Mouse (Mus musculus) induced T-regulatory cell, adult 2 months (primary cell): ENCODE results near the gene Syt7.

Source experiments
- DNase-seq: peaks from one replicate; pipeline ENCODE4 v3.0.0-alpha.2; 2012; ENCODE audit warnings: low read depth

Syt7 gene

GRCm38 (mm10) chr19:10388615-10389313 lies at the start of gene Syt7:
Gene Syt7, plus strand, starts transcription at chr19:10389090.
- DNase-seq = peak; percentile 58

- no peak for DNase-seq
Measured at GRCm38 (mm10) chr19:10339271-10339670, 49.6 kb upstream of the Syt7 start.

GRCm38 (mm10) chr19:10340661-10341060 lies 48.2 kb upstream of the Syt7 start:
- DNase-seq = no peak

GRCm38 (mm10) chr19:10341152-10341551 lies 47.7 kb upstream of the Syt7 start:
- DNase-seq = peak; percentile 50

- DNase-seq = no peak
Measured at GRCm38 (mm10) chr19:10341817-10342439, 47.0 kb upstream of the Syt7 start.

- no peak for DNase-seq
Measured at GRCm38 (mm10) chr19:10343866-10344265, 45.0 kb upstream of the Syt7 start.

GRCm38 (mm10) chr19:10345696-10346095 lies 43.2 kb upstream of the Syt7 start:
- no peak for DNase-seq

GRCm38 (mm10) chr19:10347628-10348273 lies 41.1 kb upstream of the Syt7 start:
- DNase-seq = no peak

GRCm38 (mm10) chr19:10352218-10352617 lies 36.7 kb upstream of the Syt7 start:
- no peak for DNase-seq

- no peak for DNase-seq
Measured at GRCm38 (mm10) chr19:10354830-10355229, 34.1 kb upstream of the Syt7 start.

GRCm38 (mm10) chr19:10356845-10357503 lies 31.9 kb upstream of the Syt7 start:
- peak; percentile 21 for DNase-seq

- no peak for DNase-seq
Measured at GRCm38 (mm10) chr19:10359105-10359946, 29.6 kb upstream of the Syt7 start.

- DNase-seq = no peak
Measured at GRCm38 (mm10) chr19:10362473-10363129, 26.3 kb upstream of the Syt7 start.

GRCm38 (mm10) chr19:10363869-10364268 lies 25.0 kb upstream of the Syt7 start:
- no peak for DNase-seq

GRCm38 (mm10) chr19:10366116-10366845 lies 22.6 kb upstream of the Syt7 start:
- no peak for DNase-seq

- DNase-seq = no peak
Measured at GRCm38 (mm10) chr19:10367802-10368201, 21.1 kb upstream of the Syt7 start.

- DNase-seq = no peak
Measured at GRCm38 (mm10) chr19:10369936-10370335, 19.0 kb upstream of the Syt7 start.

GRCm38 (mm10) chr19:10373191-10373590 lies 15.7 kb upstream of the Syt7 start:
- DNase-seq = no peak

- DNase-seq = no peak
Measured at GRCm38 (mm10) chr19:10375260-10375659, 13.6 kb upstream of the Syt7 start.

GRCm38 (mm10) chr19:10379978-10380377 lies 8.9 kb upstream of the Syt7 start:
- DNase-seq = no peak

- DNase-seq = no peak
Measured at GRCm38 (mm10) chr19:10387660-10388059, 1.2 kb upstream of the Syt7 start.
